Mouse (Mus musculus) hindbrain, embryonic 12.5 days (tissue): Measurements from ENCODE around the gene Runx2. TPM values are rescaled to one million over a fixed set of nuclear protein-coding genes. Genes with fewer than 3 reads are reported as not detected.

Experiments
- ATAC-seq: fragments of 200-750 bp; cut with Nextera tagmentation; 2 replicates; pipeline ENCODE4 v1.8.0; 2017; ENCODE audit warnings: moderate TSS enrichment; ENCODE audit not compliant: low FRiP score
- H3K27ac ChIP-seq: fragments of 300-500 bp; sonication (generic); 2 replicates; pipeline ENCODE4 v1.5.1; 2016; ENCODE audit warnings: mild to moderate bottlenecking
- H3K27me3 ChIP-seq: fragments of 300-500 bp; sonication (generic); 2 replicates; pipeline ENCODE4 v1.6.1; 2016; ENCODE audit warnings: mild to moderate bottlenecking
- H3K36me3 ChIP-seq: fragments of 300-500 bp; sonication (generic); 2 replicates; pipeline ENCODE4 v1.6.1; 2016; ENCODE audit warnings: mild to moderate bottlenecking
- H3K4me1 ChIP-seq: fragments of 300-500 bp; sonication (generic); 2 replicates; pipeline ENCODE4 v1.6.1; 2016
- H3K4me2 ChIP-seq: fragments of 300-500 bp; sonication (generic); replicated peaks from 2 replicates; pipeline ENCODE4 v1.6.1; 2016; ENCODE audit warnings: mild to moderate bottlenecking
- H3K4me3 ChIP-seq: fragments of 300-500 bp; sonication (generic); 2 replicates; pipeline ENCODE4 v1.5.1; 2016; ENCODE audit warnings: mild to moderate bottlenecking
- H3K9ac ChIP-seq: fragments of 300-500 bp; sonication (generic); 2 replicates; pipeline ENCODE4 v1.6.1; 2016; ENCODE audit warnings: mild to moderate bottlenecking, moderate library complexity
- H3K9me3 ChIP-seq: fragments of 300-500 bp; sonication (generic); replicated peaks from 2 replicates; pipeline ENCODE4 v1.6.1; 2016; ENCODE audit warnings: mild to moderate bottlenecking
- WGBS: fragments of 180-500 bp; shearing (Covaris S2); methylation state at CpG from one replicate; pipeline ENCODE4 v1.1.7; 2016; 5-methylcytosine and 5-hydroxymethylcytosine counted together
- polyA plus RNA-seq: library from polyadenylated mRNA; unstranded; fragments of >200 nt; fragmentation: Nextera tagmentation; extraction: Ambion mirVana; gene quantifications from 2 replicates; pipeline ENCODE4 v1.2.1, GENCODE M21; 2016

Runx2 gene
- polyA plus RNA-seq, 1 experiment from 2014 or later: 4.6 TPM

DNA sequence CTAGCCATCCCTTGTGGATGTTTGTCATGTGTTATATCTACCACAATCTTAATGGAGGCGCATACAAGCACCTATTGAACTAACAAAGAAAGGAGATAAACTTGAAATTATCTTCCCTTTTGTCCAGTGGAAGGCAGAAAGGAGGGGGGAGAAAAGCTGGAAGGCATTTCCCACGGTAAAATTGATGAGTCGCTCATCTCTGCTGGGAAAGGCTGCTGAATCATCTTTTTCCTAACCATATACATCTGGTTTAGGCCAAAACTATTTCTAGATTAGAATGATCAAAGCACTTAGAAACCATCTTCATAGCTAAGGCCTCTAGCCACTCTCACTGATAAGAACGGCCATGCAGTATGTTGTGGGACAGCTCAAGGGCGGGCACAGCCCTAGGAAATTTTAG lies 147.3 kb downstream of the Runx2 start:
- Histone ChIP-seq H3K4me2 (no peak overlapping the region), H3K27ac (no peak overlapping the region), H3K4me1 (peaks cover 10% of the 10 kb centered on the region; the same call in 1 of the 2 replicates), H3K9ac (no peak overlapping the region), H3K36me3 (no peaks in the 10 kb centered on the region), H3K9me3 (no peaks in the 10 kb centered on the region), H3K27me3 (no peaks in the 10 kb centered on the region), H3K4me3 (no peak overlapping the region)
- no peak for ATAC-seq
- WGBS: 85% methylated on average over 5 of the region's 5 CpGs

DNA sequence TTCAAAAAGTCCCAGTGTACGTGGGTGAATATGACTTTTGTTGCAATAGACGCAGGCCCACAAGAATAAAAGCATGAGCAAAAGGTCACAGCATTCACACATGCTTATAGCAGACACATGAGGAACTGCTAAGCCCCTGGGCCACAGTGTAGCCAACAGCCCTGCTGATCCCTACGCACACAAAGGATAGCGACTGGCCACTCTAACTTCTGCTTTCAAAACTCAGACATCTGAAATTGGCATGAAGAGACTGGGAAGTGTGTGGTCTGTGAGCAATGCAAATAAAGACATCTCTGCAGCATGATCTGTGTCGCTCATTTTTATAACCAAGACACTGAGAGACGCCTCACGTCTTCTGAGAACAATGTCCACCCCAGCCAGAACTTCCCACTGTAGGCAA lies 150.7 kb downstream of the Runx2 start:
- WGBS: 78% methylated on average over 7 of the region's 7 CpGs
- ATAC-seq: no peak
- Histone ChIP-seq H3K36me3 (no peaks in the 10 kb centered on the region), H3K27me3 (no peaks in the 10 kb centered on the region), H3K4me1 (no peaks in the 10 kb centered on the region), H3K4me3 (no peak overlapping the region), H3K27ac (no peak overlapping the region), H3K4me2 (no peak overlapping the region), H3K9me3 (no peaks in the 10 kb centered on the region), H3K9ac (no peak overlapping the region)

DNA sequence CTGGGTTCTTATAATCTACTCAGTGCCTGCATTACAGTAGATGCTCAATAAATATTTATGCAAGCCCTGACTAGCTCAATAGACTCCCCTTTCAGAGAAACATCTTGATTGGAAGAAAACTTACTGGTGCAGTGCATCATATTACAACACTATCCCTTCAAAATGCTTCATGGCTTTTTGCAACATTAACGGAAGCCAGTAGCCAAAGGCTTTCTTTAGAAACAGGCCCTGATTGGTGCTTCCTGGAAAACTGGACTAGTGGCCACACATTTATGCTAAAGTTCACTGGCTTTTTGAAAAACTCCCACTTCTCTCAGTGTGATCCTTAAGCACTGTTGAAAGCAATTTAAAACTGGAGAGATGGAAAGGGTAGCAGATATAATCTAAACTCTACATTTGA lies 151.4 kb downstream of the Runx2 start:
- H3K27ac ChIP-seq: no peak overlapping the region
- H3K36me3 ChIP-seq: no peaks in the 10 kb centered on the region
- H3K4me1 ChIP-seq: no peaks in the 10 kb centered on the region
- H3K4me3 ChIP-seq: no peak overlapping the region
- no peak overlapping the region for H3K9ac ChIP-seq
- no peak overlapping the region for H3K4me2 ChIP-seq
- no peaks in the 10 kb centered on the region for H3K27me3 ChIP-seq
- WGBS: 88% methylated on average over 1 of the region's 1 CpGs
- no peak for ATAC-seq
- no peaks in the 10 kb centered on the region for H3K9me3 ChIP-seq

DNA sequence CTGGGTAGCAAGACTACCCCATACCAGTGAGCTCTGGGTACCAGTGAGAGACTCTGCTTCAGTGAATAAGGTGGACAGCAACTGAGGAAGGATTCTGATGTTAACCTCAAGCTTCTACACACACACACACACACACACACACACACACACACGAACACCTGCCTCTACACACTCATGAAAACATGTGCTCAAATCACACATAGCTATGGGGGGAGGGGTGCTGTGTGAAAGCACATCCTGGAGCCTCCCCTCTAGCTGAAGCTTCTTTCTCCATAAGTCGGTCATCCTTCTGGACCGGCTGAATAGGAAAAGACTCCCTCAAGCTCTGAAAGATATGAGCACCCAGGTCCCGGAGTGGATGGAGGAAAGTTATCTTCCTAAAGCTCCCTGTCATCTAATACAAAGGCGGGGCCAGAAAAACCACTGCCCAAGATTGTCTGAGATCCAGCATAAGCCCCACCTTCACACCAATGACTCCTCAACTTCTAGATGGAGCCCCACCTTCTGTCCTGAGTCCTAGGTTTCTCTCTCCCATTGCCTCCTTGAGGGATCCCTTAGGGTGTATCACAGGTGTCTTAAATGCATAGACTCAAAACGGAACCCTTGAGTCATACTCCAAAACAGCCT lies 152.4 kb downstream of the Runx2 start:
- Histone ChIP-seq H3K9me3 (no peaks in the 10 kb centered on the region), H3K27ac (no peak overlapping the region), H3K36me3 (no peaks in the 10 kb centered on the region), H3K9ac (no peak overlapping the region), H3K27me3 (no peaks in the 10 kb centered on the region), H3K4me1 (no peaks in the 10 kb centered on the region), H3K4me2 (no peak overlapping the region), H3K4me3 (no peak overlapping the region)
- 87% methylated on average over 6 of the region's 6 CpGs for WGBS
- no peak for ATAC-seq

DNA sequence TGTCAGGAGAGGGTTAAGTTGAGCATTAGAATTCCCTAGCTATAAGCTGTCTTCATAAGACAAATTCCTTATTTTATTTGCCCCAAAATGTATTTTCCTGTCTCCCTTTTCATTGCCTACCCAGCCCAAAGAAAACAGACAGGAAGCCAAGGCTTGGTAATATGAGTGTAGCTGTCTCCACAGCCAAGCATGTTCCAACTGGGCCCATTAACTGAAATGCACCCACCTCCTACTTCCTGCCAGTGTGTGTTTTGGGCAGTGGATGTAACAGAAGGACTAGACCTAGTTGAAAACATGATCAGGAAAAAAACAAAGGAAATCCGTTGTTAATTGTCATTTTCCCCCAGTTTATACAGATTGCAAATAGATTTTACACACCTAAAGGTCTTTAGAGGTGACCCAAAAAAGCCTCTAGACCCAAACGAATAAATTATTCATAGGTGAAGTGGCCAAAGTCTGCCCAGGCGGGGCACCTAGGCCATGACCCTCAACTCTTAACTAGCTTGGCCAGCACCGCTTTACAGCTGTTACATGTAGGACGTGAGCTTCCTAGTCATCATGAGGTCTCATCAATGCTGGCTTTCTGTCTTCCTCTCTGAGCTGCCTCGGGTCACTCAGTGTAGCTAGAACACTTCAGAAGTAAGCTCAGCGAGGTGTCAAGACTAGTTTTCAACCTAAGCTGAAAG lies 154.3 kb downstream of the Runx2 start:
- H3K4me3 ChIP-seq: no peak overlapping the region
- WGBS: 80% methylated on average over 7 of the region's 7 CpGs
- no peaks in the 10 kb centered on the region for H3K4me1 ChIP-seq
- H3K4me2 ChIP-seq: no peak overlapping the region
- H3K9me3 ChIP-seq: no peaks in the 10 kb centered on the region
- H3K27me3 ChIP-seq: no peaks in the 10 kb centered on the region
- H3K36me3 ChIP-seq: no peaks in the 10 kb centered on the region
- no peak overlapping the region for H3K27ac ChIP-seq
- H3K9ac ChIP-seq: no peak overlapping the region
- ATAC-seq: no peak

DNA sequence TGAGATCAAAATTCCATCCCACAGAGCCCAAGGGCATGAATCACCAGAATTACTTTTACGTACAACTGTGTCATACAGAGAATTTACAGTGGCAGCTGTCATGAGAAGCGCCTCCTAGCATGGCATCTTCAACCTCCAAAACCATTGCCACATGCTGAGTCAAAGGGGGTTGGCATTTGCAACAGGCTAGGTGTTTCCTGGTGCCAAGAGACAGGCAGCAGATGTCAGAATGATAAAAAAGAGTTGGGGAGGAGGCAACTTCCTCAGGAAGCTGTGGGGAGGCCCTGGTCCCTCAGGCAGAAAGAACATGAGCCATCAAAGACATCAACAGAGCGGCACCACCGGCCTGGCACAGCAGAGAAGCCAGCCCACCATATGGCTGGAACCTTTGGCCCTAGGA lies 160.1 kb downstream of the Runx2 start:
- no peak overlapping the region for H3K9ac ChIP-seq
- WGBS: 88% methylated on average over 4 of the region's 4 CpGs
- no peak for ATAC-seq

DNA sequence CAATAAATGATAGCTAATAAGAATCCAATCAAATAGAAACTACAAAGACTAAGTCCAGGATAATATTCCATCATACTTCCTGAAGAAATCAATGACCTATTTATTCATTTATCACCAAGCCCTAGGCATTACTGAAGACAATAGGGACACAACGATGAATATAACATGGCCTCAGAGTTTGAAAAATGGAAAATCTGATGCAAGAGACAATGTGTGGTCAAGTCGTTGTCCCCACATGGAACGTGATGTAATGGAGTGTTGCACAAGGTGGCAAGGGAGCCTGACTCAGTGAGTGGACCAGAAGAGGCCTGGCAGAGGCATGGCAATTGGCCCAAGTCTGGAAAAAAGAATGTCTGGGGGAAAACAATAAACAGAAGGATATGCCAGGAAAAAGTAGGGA lies 161.5 kb downstream of the Runx2 start:
- WGBS: 89% methylated on average over 3 of the region's 3 CpGs
- Histone ChIP-seq H3K4me1 (peaks cover 7% of the 10 kb centered on the region), H3K36me3 (no peaks in the 10 kb centered on the region), H3K4me3 (no peak overlapping the region), H3K9me3 (no peaks in the 10 kb centered on the region), H3K27me3 (no peaks in the 10 kb centered on the region), H3K9ac (no peak overlapping the region), H3K27ac (no peak overlapping the region), H3K4me2 (no peak overlapping the region)
- ATAC-seq: no peak

More for the DNA sequence above, 160.1 kb downstream of the Runx2 start:
- Histone ChIP-seq H3K4me3 (no peak overlapping the region), H3K27me3 (no peaks in the 10 kb centered on the region), H3K4me1 (no peaks in the 10 kb centered on the region), H3K27ac (no peak overlapping the region), H3K9me3 (no peaks in the 10 kb centered on the region), H3K36me3 (no peaks in the 10 kb centered on the region), H3K4me2 (no peak overlapping the region)

DNA sequence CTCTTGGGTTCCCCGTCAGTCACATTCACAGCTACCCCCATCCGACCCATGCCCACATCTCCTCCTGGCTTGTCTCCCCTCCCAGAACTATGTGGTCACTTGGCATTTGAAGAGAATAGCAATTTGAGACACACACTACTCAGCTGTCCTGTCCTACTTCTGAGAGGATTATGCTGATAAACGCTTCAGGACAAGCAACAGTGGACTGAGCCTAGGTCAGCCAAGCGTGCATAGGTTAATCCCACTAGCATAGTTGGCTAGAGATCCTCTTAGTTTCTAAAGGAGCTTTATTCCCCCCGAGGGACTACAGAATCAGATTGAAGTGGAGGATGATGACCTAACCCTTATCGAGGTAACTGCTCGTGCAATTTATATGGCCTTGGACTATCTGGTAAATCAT lies 162.5 kb downstream of the Runx2 start:
- no peak overlapping the region for H3K4me2 ChIP-seq
- H3K36me3 ChIP-seq: no peaks in the 10 kb centered on the region
- no peaks in the 10 kb centered on the region for H3K9me3 ChIP-seq
- 85% methylated on average over 7 of the region's 7 CpGs for WGBS
- no peak overlapping the region for H3K4me3 ChIP-seq
- peaks cover 7% of the 10 kb centered on the region for H3K4me1 ChIP-seq
- H3K9ac ChIP-seq: no peak overlapping the region
- no peak overlapping the region for H3K27ac ChIP-seq
- no peaks in the 10 kb centered on the region for H3K27me3 ChIP-seq
- no peak for ATAC-seq

DNA sequence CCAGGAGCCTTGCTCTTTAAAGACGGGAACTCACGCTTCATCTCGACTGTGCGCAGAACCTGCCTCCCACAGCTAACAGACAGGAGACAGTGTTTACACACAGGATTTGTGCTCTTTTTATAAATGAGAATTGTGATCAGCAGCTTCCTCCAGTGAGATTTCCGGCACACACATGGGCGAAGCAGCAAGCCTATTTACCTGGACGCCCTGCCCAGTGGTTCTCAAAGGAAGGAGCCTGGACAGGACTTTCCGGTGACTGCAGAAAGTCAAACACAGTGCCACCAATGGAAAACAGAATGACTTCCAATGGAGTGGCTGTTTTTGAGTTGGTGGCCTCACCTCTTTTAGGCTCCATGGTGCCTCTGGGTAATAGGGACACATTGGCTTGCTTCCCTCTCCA lies 163.0 kb downstream of the Runx2 start:
- WGBS: 85% methylated on average over 8 of the region's 8 CpGs
- H3K27ac ChIP-seq: no peak overlapping the region
- ATAC-seq: no peak
- H3K4me1 ChIP-seq: peaks cover 7% of the 10 kb centered on the region
- no peak overlapping the region for H3K4me3 ChIP-seq
- H3K36me3 ChIP-seq: no peaks in the 10 kb centered on the region
- H3K9ac ChIP-seq: no peak overlapping the region
- H3K4me2 ChIP-seq: no peak overlapping the region
- H3K9me3 ChIP-seq: no peaks in the 10 kb centered on the region
- 0 out of 2 replicates have a peak, but pooled peaks cover under 1% of the 10 kb centered on the region for H3K27me3 ChIP-seq

- Histone ChIP-seq H3K4me3 (no peak overlapping the region), H3K4me2 (no peak overlapping the region), H3K36me3 (no peaks in the 10 kb centered on the region), H3K9ac (no peak overlapping the region), H3K9me3 (no peaks in the 10 kb centered on the region), H3K27me3 (0 out of 2 replicates have a peak, but pooled peaks cover 5% of the 10 kb centered on the region), H3K27ac (no peak overlapping the region), H3K4me1 (peaks cover 7% of the 10 kb centered on the region)
- ATAC-seq: no peak
- WGBS: 82% methylated on average over 2 of the region's 2 CpGs
Observed at GRCm38 (mm10) chr17:44650431-44650830, 164.2 kb downstream of the Runx2 start.

GRCm38 (mm10) chr17:44649056-44649455 lies 165.5 kb downstream of the Runx2 start:
- no peak overlapping the region for H3K4me3 ChIP-seq
- 0 out of 2 replicates have a peak, but pooled peaks cover 5% of the 10 kb centered on the region for H3K27me3 ChIP-seq
- 21% methylated on average over 8 of the region's 8 CpGs for WGBS
- H3K9me3 ChIP-seq: no peaks in the 10 kb centered on the region
- no peak for ATAC-seq
- H3K9ac ChIP-seq: no peak overlapping the region
- no peaks in the 10 kb centered on the region for H3K36me3 ChIP-seq
- peaks cover 7% of the 10 kb centered on the region for H3K4me1 ChIP-seq
- no peak overlapping the region for H3K4me2 ChIP-seq
- no peak overlapping the region for H3K27ac ChIP-seq

DNA sequence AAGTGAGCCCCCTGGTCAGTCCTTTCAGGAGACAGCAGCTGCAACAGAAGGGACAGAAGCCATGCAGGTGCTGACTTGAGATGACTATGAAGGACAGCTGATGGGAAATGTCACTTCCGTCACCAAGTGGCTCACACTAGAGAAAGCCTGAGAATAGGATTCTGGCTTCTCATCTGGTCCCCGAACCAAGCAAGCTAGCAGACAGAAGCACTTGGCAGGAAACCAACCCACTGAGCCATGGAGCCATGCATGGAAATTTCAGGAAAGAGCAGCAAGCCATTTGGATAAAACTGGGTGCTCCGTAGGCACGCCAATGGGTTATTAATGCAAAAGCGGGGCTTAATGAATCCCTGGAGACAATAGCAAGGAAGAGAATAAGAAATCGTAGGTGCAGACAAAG lies 166.7 kb downstream of the Runx2 start:
- H3K27me3 ChIP-seq: 0 out of 2 replicates have a peak, but pooled peaks cover 5% of the 10 kb centered on the region
- no peak overlapping the region for H3K4me2 ChIP-seq
- H3K27ac ChIP-seq: no peak overlapping the region
- H3K36me3 ChIP-seq: no peaks in the 10 kb centered on the region
- H3K9me3 ChIP-seq: no peaks in the 10 kb centered on the region
- 89% methylated on average over 6 of the region's 6 CpGs for WGBS
- no peak overlapping the region for H3K9ac ChIP-seq
- H3K4me3 ChIP-seq: no peak overlapping the region
- no peak for ATAC-seq
- H3K4me1 ChIP-seq: peaks cover 7% of the 10 kb centered on the region

- no peak overlapping the region for H3K27ac ChIP-seq
- H3K4me2 ChIP-seq: no peak overlapping the region
- WGBS: 86% methylated on average over 8 of the region's 8 CpGs
- 0 out of 2 replicates have a peak, but pooled peaks cover 5% of the 10 kb centered on the region for H3K27me3 ChIP-seq
- H3K9ac ChIP-seq: no peak overlapping the region
- H3K9me3 ChIP-seq: no peaks in the 10 kb centered on the region
- no peaks in the 10 kb centered on the region for H3K36me3 ChIP-seq
- no peak overlapping the region for H3K4me3 ChIP-seq
- H3K4me1 ChIP-seq: peaks cover 7% of the 10 kb centered on the region
- no peak for ATAC-seq
Observed at GRCm38 (mm10) chr17:44645146-44645545, 169.5 kb downstream of the Runx2 start.
